Mouse (Mus musculus) G1E (cell line): ENCODE data around the gene Stambpl1. TPM values are rescaled to one million over a fixed set of nuclear protein-coding genes. Genes with fewer than 3 reads are reported as not detected.
A peak's percentile ranks its signal among the peaks of the same experiment; 100 is the strongest.

ENCODE experiments used
- ATAC-seq: 2 replicates; pipeline ENCODE4 v1.8.0; 2016; ENCODE audit warnings: mild to moderate bottlenecking; ENCODE audit not compliant: insufficient number of reproducible peaks, poor library complexity, low FRiP score, severe bottlenecking; ENCODE audit errors: extremely low read depth
- DNase-seq: peaks from one replicate; pipeline ENCODE4 v3.0.0; 2012; ENCODE audit warnings: low spot score
- H3K27me3 ChIP-seq: 2 replicates; pipeline ENCODE4 v1.6.1; 2012; ENCODE audit warnings: mild to moderate bottlenecking, low read length, inconsistent platforms; ENCODE audit not compliant: insufficient read depth
- H3K36me3 ChIP-seq: replicated peaks from 2 replicates; pipeline ENCODE3; 2012; ENCODE audit warnings: mild to moderate bottlenecking, inconsistent platforms
- H3K4me1 ChIP-seq: 2 replicates; pipeline ENCODE4 v1.6.1; 2012; ENCODE audit warnings: low read depth, low read length, inconsistent platforms, mixed read lengths; ENCODE audit not compliant: insufficient read depth
- H3K4me3 ChIP-seq: 2 replicates; pipeline ENCODE4 v1.5.1; 2012; ENCODE audit warnings: low read depth, mild to moderate bottlenecking, inconsistent platforms, low read length, moderate library complexity, mixed read lengths
- H3K9me3 ChIP-seq: replicated peaks from 2 replicates; pipeline ENCODE4 v1.6.1; 2012; ENCODE audit warnings: inconsistent platforms
- CTCF ChIP-seq: IDR thresholded peaks from 2 replicates; pipeline ENCODE4 v1.5.1; 2012; ENCODE audit warnings: low read depth, low read length, inconsistent platforms, mixed read lengths
- GATA1 ChIP-seq: IDR thresholded peaks from 2 replicates; pipeline ENCODE4 v1.6.1; 2012; ENCODE audit warnings: borderline replicate concordance, low read length, inconsistent platforms, mixed read lengths
- GATA2 ChIP-seq: IDR thresholded peaks from 2 replicates; pipeline ENCODE4 v1.6.1; 2012; ENCODE audit warnings: low read depth, low read length, inconsistent platforms, borderline replicate concordance
- POLR2AphosphoS5 ChIP-seq: IDR thresholded peaks from 2 replicates; pipeline ENCODE4 v1.6.1; 2012; ENCODE audit warnings: low read depth, low read length, inconsistent platforms; ENCODE audit not compliant: insufficient replicate concordance
- TAL1 ChIP-seq: conservative IDR thresholded peaks from 2 replicates; pipeline ENCODE4 v1.6.1; 2012; ENCODE audit warnings: low read depth, low read length, inconsistent platforms, mixed read lengths
- polyA plus RNA-seq: library from polyadenylated mRNA; stranded (reverse); fragments of >175 nt; gene quantifications from 2 replicates; pipeline ENCODE4 v1.2.3, GENCODE M21; 2012
- total RNA-seq, 2 experiments: library from RNA; stranded (forward) in 1 of 2; stranded (reverse) in 1 of 2; fragments of 200-1000 nt in 1 of 2; fragments of >200 nt in 1 of 2; fragmentation: Nextera tagmentation in 1 of 2; gene quantifications; 2 replicates each; pipeline ENCODE4 v1.2.3; 2014 to 2017

The Stambpl1 gene
- total and polyA plus RNA-seq, 3 experiments, result 0.44 TPM; not detected in 2

DNA sequence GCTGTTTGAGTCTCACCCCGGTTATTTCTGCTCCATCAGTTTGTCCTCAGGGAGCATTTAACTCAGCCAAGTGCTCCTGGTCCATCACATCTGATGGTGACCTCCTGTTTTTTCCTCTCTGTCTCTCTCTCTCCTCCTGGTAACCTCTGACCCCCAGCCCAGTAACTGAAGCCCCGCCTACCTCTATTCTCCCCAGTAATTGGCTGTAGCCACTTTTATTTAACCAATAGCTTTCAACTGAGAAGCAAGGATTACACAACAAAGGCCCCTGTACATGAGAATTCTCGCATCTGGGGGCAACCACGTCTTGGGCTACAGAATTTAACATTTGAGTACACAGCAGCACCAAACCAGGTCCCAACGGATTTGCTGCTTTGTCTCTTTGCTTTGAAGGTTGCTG, 40.3 kb downstream of the Stambpl1 start:
- ATAC-seq (no peak), DNase-seq (no peak)
- TF ChIP-seq CTCF (no peak), TAL1 (no peak), POLR2AphosphoS5 (no peak), GATA2 (no peak), GATA1 (no peak)
- H3K4me3 ChIP-seq, result no peak overlapping the region
- H3K27me3 ChIP-seq, result no peaks in the 10 kb centered on the region
- H3K36me3 ChIP-seq, result no peaks in the 10 kb centered on the region
- H3K4me1 ChIP-seq, result no peaks in the 10 kb centered on the region
- H3K9me3 ChIP-seq, result no peaks in the 10 kb centered on the region

DNA sequence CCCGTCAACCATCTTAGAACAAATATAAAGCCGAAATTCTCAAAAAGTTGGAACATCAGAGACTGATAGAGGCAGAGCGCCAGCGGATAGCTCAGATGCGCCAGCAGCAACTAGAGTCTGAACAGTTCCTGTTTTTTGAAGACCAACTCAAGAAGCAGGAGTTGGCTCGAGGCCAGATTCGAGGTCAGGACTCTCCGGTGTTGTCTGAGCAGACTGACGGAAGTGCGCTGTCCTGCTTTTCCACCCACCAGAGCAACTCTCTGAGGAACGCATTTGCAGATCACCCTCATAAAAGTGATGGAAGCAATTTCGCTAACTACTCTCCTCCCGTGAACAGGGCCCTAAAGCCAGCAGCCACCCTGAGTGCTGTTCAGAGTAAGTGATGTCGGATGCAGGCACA, 41.9 kb downstream of the Stambpl1 start:
- no peaks in the 10 kb centered on the region for H3K36me3 ChIP-seq
- no peak overlapping the region for H3K4me3 ChIP-seq
- H3K9me3 ChIP-seq, result no peaks in the 10 kb centered on the region
- no peak for ATAC-seq
- H3K27me3 ChIP-seq, result no peaks in the 10 kb centered on the region
- no peak for DNase-seq
- TF ChIP-seq TAL1 (no peak), CTCF (no peak), POLR2AphosphoS5 (no peak), GATA1 (no peak), GATA2 (no peak)
- H3K4me1 ChIP-seq, result no peaks in the 10 kb centered on the region

DNA sequence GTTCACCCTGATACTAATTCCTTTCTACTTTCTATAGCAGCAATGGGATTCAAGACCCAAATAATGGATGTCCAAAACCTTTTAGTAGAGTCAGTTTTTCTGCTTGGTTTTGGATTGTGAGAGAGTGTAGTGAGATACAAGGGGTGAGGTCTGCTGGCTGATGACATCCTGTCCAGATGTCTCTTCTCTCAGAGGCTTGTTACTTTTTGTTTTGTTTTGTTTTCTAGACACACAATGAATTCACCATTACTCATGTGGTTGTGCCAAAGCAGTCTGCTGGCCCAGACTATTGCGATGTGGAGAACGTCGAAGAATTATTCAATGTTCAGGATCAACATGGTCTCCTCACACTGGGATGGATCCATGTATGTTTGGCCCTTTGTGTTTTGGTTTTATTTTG, 44.0 kb downstream of the Stambpl1 start:
- no peak overlapping the region for H3K4me3 ChIP-seq
- no peak for TF ChIP-seq POLR2AphosphoS5
- H3K4me1 ChIP-seq, result no peaks in the 10 kb centered on the region
- ATAC-seq, result no peak
- no peaks in the 10 kb centered on the region for H3K27me3 ChIP-seq
- DNase-seq, result no peak
- H3K36me3 ChIP-seq, result no peaks in the 10 kb centered on the region
- no peaks in the 10 kb centered on the region for H3K9me3 ChIP-seq

DNA sequence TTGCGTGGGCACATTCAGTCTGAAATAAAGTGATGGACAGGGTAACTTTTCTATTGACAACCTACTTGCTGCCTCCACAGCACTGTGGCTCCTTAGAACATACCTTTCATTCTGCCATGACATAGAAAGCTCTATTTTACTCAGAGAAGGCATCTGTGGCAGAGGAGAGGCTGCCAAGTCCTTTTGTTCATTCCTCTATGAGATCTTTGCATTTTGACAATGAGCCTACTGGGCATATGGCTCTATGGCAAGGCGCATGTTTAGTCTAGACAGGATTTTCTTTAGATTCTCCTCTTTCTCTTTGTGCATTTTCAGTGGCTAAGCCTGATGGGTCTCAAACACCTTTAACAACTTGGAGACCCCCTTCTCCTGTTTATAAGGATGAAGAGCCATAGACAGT, 45.7 kb downstream of the Stambpl1 start:
- H3K4me1 ChIP-seq, result no peaks in the 10 kb centered on the region
- H3K27me3 ChIP-seq, result no peaks in the 10 kb centered on the region; the same call in 1 of the 2 replicates
- no peak overlapping the region for H3K4me3 ChIP-seq
- no peaks in the 10 kb centered on the region for H3K36me3 ChIP-seq
- H3K9me3 ChIP-seq, result no peaks in the 10 kb centered on the region
- TF ChIP-seq CTCF (no peak), TAL1 (no peak), GATA2 (no peak), POLR2AphosphoS5 (no peak), GATA1 (no peak)
- ATAC-seq (no peak), DNase-seq (no peak)

DNA sequence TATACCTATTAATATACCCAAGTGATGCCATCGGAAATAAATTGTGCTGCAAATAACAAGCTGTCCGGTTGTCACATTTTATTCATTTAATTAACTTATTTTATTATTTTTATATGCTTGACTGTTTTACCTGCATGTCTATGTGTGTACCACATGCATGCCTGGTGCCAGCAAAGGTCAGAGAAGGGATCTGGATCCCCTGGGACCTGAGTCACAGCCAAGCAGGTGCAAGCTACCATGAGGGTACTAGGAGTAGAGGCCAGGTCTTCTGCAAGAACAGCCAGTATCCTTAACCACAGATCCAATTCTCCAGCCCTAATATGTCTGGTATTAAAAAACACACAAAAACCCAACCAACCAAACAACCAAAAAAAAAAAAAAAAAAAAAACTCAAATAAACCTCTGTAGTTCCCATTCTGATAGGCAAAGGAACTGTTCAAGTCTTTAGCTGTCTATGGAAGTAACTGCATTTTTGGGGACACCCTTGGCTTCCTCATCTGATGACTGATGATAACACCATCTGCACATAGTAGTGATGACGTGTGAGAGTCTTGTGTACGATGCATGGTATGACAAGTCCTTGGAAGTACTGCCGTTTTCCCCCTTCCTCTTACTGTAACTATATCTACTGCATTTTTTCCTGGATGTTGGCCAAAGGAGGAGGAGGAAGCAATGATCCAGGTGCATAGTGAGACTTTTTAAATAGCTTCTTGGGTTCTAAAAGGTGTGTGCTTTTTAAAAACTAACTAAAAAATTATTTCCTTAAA, 48.4 kb downstream of the Stambpl1 start:
- Histone ChIP-seq H3K27me3 (no peaks in the 10 kb centered on the region; the same call in 1 of the 2 replicates), H3K4me3 (no peak overlapping the region), H3K9me3 (no peaks in the 10 kb centered on the region), H3K36me3 (no peaks in the 10 kb centered on the region), H3K4me1 (peaks cover 4% of the 10 kb centered on the region; the same call in 1 of the 2 replicates)
- TF ChIP-seq TAL1 (no peak), GATA2 (no peak), POLR2AphosphoS5 (no peak), GATA1 (no peak), CTCF (no peak)
- DNase-seq, result no peak
- no peak for ATAC-seq

DNA sequence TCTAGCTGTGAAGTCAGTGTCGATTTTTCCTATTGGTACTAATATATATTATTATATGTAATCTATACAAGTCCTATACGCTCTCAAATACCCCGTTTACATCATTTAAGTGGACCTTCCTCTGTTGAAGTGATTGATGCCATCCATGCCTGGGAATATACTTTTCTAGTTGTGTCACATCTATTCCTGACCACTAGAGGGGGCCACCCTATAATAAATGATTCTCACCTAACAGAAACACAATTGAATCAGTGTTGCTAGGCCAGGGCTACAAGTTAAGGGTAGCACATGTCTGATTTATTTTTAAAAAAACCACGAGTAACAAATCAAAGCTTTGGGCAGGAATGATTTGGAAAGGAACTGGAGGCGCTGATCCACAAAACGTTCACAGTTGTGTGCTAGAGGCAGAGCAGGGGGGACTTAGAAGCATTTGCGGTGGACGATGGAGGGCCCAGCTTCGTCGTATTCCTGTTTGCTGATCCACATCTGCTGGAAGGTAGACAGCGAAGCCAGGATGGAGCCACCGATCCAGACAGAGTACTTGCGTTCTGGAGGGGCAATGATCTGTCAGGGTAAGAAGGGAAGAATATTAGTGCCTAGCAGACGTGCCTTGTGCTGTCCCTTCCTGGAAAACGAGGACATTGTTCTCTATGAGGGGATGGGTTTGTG, 49.4 kb downstream of the Stambpl1 start:
- Histone ChIP-seq H3K9me3 (no peaks in the 10 kb centered on the region), H3K27me3 (no peaks in the 10 kb centered on the region; the same call in 1 of the 2 replicates), H3K4me1 (peaks cover 4% of the 10 kb centered on the region; the same call in 1 of the 2 replicates), H3K4me3 (no peak overlapping the region), H3K36me3 (no peaks in the 10 kb centered on the region)
- TF ChIP-seq CTCF, result no peak
- no peak for TF ChIP-seq TAL1
- no peak for TF ChIP-seq GATA2
- ATAC-seq (no peak), DNase-seq (peak; percentile 8)
